Mouse (Mus musculus) v-Abl transformed pro-B cells (cell line): ENCODE measurements around the gene 4833439L19Rik.

ENCODE experiments used
- in situ Hi-C, 2 experiments: fragments of 400-800 bp; cut with MboI; formaldehyde crosslinking; loops; one replicate each; pipeline ENCODE4 v1.15.1; 2025; ENCODE audit not compliant: unreplicated experiment in 2 of 2

Gene 4833439L19Rik

GRCm38 (mm10) chr13:54556176-54556575 is 9.1 kb downstream of the 4833439L19Rik start:
- in situ Hi-C loops, result no loop called here

GRCm38 (mm10) chr13:54548036-54548435 is 17.2 kb downstream of the 4833439L19Rik start:
- in situ Hi-C loops, result no loop called here

GRCm38 (mm10) chr13:54532134-54532533 is 33.1 kb downstream of the 4833439L19Rik start:
- in situ Hi-C loops, result loop anchor here in 1 of 2 experiments (10.0 kb wide), 1 partner anchor 427 kb away; no protein-coding TSS in a partner anchor

GRCm38 (mm10) chr13:54527140-54527539 is 38.1 kb downstream of the 4833439L19Rik start:
- in situ Hi-C loops, result no loop called here

- in situ Hi-C loops, result loop anchor here in 1 of 2 experiments (5.0 kb wide), 1 partner anchor 64 kb away; no protein-coding TSS in a partner anchor
Observed at GRCm38 (mm10) chr13:54521181-54521580, 44.1 kb downstream of the 4833439L19Rik start.

GRCm38 (mm10) chr13:54520221-54520620 is 45.0 kb downstream of the 4833439L19Rik start:
- in situ Hi-C loops, result loop anchor here in 1 of 2 experiments (5.0 kb wide), 1 partner anchor 63 kb away; no protein-coding TSS in a partner anchor

GRCm38 (mm10) chr13:54505920-54506319 is 59.3 kb downstream of the 4833439L19Rik start:
- in situ Hi-C loops, result no loop called here

- in situ Hi-C loops, result no loop called here
Observed at GRCm38 (mm10) chr13:54504611-54505260, 60.5 kb downstream of the 4833439L19Rik start.

- in situ Hi-C loops, result no loop called here
Observed at GRCm38 (mm10) chr13:54503604-54504521, 61.4 kb downstream of the 4833439L19Rik start, which contains the start of gene Simc1. Gene Simc1 (plus strand): TSS chr13:54503779.

- in situ Hi-C loops, result no loop called here
Observed at GRCm38 (mm10) chr13:54503278-54503603, 62.0 kb downstream of the 4833439L19Rik start.

GRCm38 (mm10) chr13:54501957-54502690 is 63.1 kb downstream of the 4833439L19Rik start:
- in situ Hi-C loops, result no loop called here

GRCm38 (mm10) chr13:54501352-54501751 is 63.9 kb downstream of the 4833439L19Rik start:
- in situ Hi-C loops, result no loop called here
